Mouse (Mus musculus) frontal cortex, postnatal 14 days (tissue): ENCODE results near the gene Otulinl.

ENCODE experiments used
- DNase-seq, 2 experiments: peaks; one replicate each; pipeline ENCODE4 v3.0.0; 2022; ENCODE audit warnings: low spot score in 2 of 2

Gene Otulinl

GRCm38 (mm10) chr15:27680997-27681396 is 382 bp downstream of the Otulinl start:
- DNase-seq, result no peak

DNA sequence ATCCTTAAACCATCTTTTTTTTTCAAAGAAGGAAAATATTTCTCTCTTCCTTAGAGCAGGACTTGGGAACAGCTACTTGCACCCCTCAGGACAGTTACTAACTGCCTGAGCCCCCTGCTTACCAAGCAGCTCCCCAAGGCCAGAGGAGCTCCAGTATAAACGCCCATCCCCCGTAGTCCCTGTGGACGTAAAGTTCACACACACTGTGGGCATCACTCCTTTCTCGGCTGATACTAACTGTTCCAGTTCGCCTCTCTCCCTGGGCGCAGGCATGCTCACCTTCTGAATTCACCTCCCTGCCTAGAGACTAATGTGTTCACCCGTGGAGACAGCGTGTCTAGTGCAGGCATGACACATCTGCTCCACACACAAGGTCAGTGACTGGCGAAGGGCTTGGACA is 2.9 kb downstream of the Otulinl start:
- DNase-seq, result no peak

GRCm38 (mm10) chr15:27677801-27678200 is 3.6 kb downstream of the Otulinl start:
- no peak for DNase-seq

DNA sequence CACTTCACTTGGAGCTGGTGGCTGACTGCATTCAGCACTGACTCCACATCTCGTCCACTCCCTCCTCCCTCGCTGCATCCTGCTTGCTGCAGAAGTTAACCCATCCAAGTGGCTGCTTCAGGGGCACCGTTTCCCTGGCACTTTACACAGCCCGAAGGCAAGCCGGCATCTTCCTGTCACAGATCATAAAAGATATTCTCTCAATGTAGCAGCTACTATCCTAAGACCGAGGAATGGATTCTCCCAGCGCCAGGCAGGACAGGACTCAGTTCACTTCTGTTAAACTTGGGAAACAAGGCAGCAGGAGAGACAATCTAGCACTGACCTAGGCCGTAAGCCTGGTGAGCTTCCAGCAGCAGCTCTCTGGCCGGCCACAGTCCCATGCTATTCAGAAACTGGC is 5.2 kb downstream of the Otulinl start:
- DNase-seq, result no peak

DNA sequence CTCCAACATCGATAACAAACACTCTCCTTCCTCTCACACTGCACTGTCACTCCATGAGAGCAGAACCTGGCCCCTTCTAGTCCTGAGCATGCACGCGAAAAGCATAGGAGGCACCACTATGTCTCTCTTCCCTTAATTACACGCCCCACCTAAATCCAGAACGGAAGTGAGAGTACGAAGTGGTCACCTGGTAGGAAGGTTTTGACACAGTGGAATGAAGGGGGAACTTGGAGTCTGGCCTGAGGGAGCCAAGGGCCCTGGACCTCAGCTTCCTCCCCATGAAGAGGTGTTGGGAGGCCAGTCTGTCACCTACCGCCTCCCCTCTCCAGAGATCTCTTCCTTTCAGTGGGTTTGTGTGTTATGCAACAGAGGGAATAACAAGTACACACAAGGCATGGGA is 6.3 kb downstream of the Otulinl start:
- no peak for DNase-seq

GRCm38 (mm10) chr15:27674041-27674440 is 7.3 kb downstream of the Otulinl start:
- DNase-seq, result no peak

- DNase-seq, result no peak
These were observed 8.2 kb downstream of the Otulinl start for GRCm38 (mm10) chr15:27673151-27673550.

DNA sequence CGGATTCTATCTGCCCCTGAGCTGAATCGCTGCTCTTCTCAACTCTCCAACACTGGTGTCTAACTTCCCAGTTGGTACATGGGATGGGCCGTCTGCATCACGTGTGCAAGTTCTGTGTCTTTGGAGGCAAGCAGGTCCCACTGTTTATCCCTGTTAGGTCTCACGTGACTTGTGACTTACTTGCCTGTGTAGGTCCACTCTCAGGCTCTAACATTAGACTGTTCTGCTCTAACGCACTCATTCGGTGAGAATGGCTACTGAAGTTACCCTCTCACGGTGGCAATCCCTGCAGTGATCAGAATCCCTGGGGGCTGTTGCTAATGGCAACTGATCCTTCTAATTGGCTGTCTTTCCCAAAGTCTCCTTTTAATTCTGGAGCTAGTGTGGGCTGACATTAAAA is 9.1 kb downstream of the Otulinl start:
- no peak for DNase-seq

GRCm38 (mm10) chr15:27671612-27672245 is 9.7 kb downstream of the Otulinl start:
- no peak for DNase-seq

GRCm38 (mm10) chr15:27670708-27671107 is 10.7 kb downstream of the Otulinl start:
- DNase-seq, result no peak

- no peak for DNase-seq
These were observed 11.4 kb downstream of the Otulinl start for GRCm38 (mm10) chr15:27669931-27670411.

- no peak for DNase-seq
These were observed 12.1 kb downstream of the Otulinl start for GRCm38 (mm10) chr15:27669276-27669675.

DNA sequence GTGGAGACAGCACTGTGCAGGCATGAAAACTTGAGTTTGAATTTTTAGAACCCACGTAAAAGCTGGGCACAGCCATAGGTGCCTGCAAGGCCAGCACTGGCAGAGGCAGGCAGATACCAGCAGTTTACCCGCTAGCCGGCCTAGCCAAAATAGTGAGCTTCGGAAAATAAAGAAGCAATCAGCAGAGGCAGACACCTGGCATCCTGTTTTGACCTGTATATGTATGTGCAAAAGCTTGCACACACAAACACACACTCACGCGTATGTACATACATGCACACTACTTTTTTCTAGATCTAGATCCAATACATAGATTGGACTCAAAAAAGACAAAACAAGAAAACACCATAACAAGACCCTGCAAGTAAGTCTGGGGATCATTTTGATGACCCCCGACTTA is 12.8 kb downstream of the Otulinl start:
- no peak for DNase-seq

DNA sequence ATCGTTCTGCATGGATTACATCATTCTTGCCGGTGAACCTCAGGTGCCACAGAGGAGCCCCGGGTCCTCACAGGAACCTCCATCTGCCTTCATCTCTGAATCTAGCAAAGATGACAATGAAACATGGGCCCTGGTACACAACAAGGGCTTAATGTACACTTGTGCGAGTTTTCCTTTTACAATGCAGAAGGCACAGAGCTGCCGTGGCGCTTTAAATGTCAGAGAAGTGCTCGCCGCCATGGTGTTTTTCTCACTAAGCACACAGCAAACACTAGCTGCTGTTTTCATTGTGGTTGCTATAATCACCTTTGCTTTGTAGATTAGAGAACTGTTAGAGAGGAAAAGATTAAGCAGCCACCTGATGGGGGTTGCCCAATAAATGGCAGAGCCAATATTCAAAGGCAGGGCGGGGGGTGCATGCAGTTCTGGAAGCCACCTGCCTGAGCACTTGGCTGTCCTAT is 13.3 kb downstream of the Otulinl start:
- DNase-seq, result no peak

- no peak for DNase-seq
These were observed 14.4 kb downstream of the Otulinl start for GRCm38 (mm10) chr15:27666911-27667539.

DNA sequence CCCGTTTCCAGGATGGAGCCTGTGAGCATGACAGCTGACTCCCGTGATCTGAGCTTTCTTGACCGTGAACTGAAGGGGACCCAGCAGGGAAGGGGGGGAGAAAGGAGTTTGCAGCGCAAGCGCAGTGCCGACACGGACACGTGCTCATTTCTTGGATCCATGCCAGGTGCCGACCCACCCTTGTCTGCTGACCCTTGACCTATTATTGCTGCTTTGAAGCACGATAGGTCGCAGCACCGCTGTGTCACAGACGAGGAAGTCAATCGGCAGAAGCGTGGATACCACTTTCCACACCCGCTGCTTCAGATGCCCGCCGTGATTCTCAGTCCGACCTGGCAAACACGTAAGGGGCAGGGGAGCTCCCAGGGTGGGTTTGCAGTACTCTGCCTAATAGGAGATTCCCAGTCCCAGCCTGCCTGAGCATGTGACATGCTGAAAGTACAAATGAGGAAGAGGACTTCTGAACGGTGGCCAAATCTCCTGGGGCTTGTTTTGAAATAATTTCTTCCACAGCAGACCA is 15.9 kb downstream of the Otulinl start:
- DNase-seq, result no peak

DNA sequence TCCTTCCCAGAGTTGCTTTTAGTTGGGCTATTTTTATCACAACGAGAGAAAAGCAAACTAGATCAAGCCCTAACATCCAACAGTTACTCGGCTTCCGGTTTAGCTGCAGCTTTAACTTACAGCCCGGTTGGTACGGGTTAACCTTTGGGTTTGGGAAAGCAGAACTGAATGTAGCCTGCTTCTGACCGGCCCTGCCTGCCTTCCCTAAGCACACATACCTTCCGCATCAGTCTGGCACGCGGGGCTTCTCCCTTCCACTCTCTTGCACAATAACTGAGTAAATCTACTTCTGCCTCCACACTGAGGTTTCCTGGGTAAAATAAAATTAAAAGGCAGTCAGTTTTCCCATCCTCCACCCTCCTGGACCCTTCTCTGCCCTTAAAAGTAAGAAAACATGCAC is 17.3 kb downstream of the Otulinl start:
- no peak for DNase-seq

GRCm38 (mm10) chr15:27662699-27663098 is 18.7 kb downstream of the Otulinl start:
- no peak for DNase-seq

DNA sequence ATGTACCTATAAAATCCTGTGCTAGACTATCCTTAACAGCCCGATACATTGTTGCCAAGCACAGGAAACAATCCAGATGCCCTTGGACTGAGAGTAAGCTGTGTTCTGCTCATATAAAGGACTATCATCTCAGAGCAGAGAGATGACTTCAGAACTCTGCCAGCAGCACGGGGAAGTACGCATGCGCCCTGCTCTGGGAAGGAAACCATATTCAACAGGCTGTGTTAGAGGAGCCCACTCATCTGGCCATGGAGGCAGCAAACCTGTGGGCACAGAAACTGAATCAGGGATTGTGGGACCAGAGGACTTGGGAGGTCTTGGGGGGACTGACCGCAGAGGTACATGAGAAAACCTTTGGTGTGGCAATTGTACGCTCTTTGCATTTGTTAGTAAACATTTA is 19.7 kb downstream of the Otulinl start:
- no peak for DNase-seq

GRCm38 (mm10) chr15:27659592-27660244 is 21.7 kb downstream of the Otulinl start:
- peak; percentile 75 to 88 for DNase-seq

DNA sequence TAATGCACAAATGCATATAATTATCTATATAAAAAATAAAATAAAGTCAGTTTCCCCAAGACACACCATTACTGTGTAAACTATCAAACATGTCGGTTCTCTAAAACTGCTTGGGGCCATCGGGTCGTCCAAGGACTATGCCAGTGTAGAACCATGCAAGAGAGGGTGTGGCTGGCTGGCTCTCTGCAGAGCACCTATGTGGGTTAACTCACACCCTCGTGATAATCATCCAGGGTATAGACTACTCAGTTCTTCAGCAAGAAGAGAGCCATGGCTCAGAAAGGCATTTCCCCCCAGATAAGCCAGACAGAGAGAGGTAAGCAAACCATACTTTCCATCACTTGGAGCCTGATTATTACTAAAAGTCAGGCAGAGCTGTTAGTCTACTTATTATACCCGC is 22.2 kb downstream of the Otulinl start:
- no peak for DNase-seq

- no peak for DNase-seq
These were observed 23.0 kb downstream of the Otulinl start for GRCm38 (mm10) chr15:27658356-27658755.

DNA sequence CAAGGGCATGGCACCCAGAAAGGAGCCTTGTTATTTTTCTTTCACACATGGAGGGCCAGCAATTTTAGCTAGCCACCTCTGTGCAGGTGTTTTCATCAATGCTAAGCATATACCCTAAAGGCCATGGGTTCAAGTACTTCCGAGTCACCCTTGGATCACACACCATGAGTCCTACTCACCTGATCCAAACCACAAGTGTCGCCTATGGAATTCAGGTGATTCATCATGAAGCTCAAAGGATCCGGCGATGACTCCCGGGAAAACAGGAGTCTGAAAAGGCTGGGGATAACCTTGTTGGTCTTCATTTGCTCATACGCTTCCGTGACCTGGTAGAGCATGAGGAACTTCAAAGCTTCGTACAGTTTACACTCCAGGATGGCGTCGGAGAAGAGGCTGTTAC is 23.5 kb downstream of the Otulinl start:
- DNase-seq, result no peak
